Mouse (Mus musculus) megakaryocyte, embryonic 14.5 days (primary cell): ENCODE data around the gene Grcc10.

Source experiments
- FLI1 ChIP-seq: IDR thresholded peaks from 2 replicates; pipeline ENCODE4 v1.6.1; 2012; ENCODE audit warnings: low read length, inconsistent platforms, mixed read lengths
- GATA1 ChIP-seq: IDR thresholded peaks from 3 replicates; pipeline ENCODE4 v1.6.1; 2012; ENCODE audit warnings: mixed read lengths, low read length, inconsistent platforms, borderline replicate concordance

DNA sequence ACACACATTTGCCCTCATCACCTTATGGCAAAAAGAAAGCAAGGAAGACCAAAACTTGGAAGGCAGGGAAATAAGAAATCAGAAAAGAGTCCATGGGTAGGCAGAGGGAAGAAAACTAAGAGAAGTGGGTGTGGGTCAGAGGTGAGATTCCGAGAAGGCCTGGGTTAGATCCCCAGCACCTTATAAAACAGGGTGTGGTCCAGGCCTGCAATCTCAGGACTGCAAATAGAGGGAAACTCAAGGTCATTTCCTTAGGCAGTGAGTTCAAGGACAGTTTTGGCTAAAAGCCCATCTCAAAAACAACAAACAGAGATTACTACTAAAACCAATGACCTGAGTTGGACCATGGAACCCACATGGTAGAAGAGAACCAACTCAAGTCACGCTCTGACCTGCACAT lies 12.7 kb upstream of the Grcc10 start:
- no peak for TF ChIP-seq GATA1
- no peak for TF ChIP-seq FLI1
